In the genomic region with DNA sequence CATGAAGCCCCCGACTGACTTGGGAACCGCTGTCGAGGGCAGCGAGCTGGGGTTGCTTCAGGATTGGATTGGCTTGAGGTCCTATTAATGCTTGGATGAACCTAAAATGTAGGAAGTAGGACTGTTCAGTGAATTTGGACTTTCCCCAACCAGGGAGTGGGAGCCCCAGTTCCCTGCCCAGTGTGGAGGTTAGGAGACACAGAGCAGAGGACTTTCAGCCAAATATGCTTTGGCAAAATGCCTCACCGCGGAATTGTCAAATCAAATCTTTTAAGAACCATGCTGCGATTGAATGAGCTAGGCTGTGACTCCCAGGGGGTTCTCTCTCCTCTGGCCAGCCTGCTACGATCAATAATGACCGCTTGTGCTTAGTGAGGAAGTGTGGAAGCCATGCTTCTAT, we compare ENCODE assay signal across 14 mouse cellular contexts.
DNase-seq lines count a peak whose midpoint lies in the region; ATAC-seq and TF ChIP-seq lines count a peak whose summit lies in the region.
"Had no signal": no experiment of that assay in that cellular context is flagged by ENCODE, and none has a peak within 500 bp of the region (broad histone marks: within the 10 kb centered on the region; RNA-seq: fewer than 3 reads in every experiment).

No protein-coding gene starts in this region.

- no peak for TF ChIP-seq CTCF in lung, adult 2 months (IDR thresholded peaks at IDR 0.05; ENCODE audit: insufficient read depth, low read length)
- TF ChIP-seq CTCF in brain, embryonic 14.5 days (IDR thresholded peaks at IDR 0.05; ENCODE audit: borderline replicate concordance, extremely low read depth, insufficient read depth, insufficient read length): no peak

- no peaks in the 10 kb centered on the region for H3K9me3 ChIP-seq in kidney, embryonic 15.5 days (replicated peaks)
- H3K9me3 ChIP-seq in lung, embryonic 16.5 days (ENCODE audit: control insufficient read depth, low read length): no peaks in the 10 kb centered on the region
- H3K9me3 ChIP-seq: embryonic facial prominence, embryonic 12.5 days; forebrain, embryonic 10.5 days; hindbrain, embryonic 15.5 days had no signal

- no peak for TF ChIP-seq POLR2A in lung, adult 2 months (IDR thresholded peaks at IDR 0.05; ENCODE audit: borderline replicate concordance, extremely low read depth, low read depth, low read length)
- TF ChIP-seq POLR2A in brain, embryonic 14.5 days (IDR thresholded peaks at IDR 0.05; ENCODE audit: borderline replicate concordance, extremely low read depth, insufficient read depth, insufficient read length, poor library complexity, severe bottlenecking): no peak

- H3K27ac ChIP-seq in kidney, embryonic 15.5 days: 0 out of 2 replicates have a peak overlapping the region, but pooled peaks have one; percentile 14
- H3K27ac ChIP-seq in lung, embryonic 16.5 days (ENCODE audit: low read length): no peak overlapping the region
- H3K27ac ChIP-seq: embryonic facial prominence, embryonic 12.5 days; forebrain, embryonic 10.5 days; hindbrain, embryonic 15.5 days had no signal

- no peaks in the 10 kb centered on the region for H3K27me3 ChIP-seq in kidney, embryonic 15.5 days
- no peaks in the 10 kb centered on the region for H3K27me3 ChIP-seq in lung, embryonic 16.5 days (ENCODE audit: control insufficient read depth, insufficient read depth, low read depth, low read length)
- H3K27me3 ChIP-seq: embryonic facial prominence, embryonic 12.5 days; hindbrain, embryonic 15.5 days had no signal

- H3K4me1 ChIP-seq in kidney, embryonic 15.5 days: peaks cover 27% of the 10 kb centered on the region
- H3K4me1 ChIP-seq in lung, embryonic 16.5 days (replicated peaks; ENCODE audit: control insufficient read depth, insufficient read depth, low read length): peaks cover 11% of the 10 kb centered on the region; the same call in 1 of the 2 replicates
- no peaks in the 10 kb centered on the region for H3K4me1 ChIP-seq in lung, adult 2 months (ENCODE audit: control insufficient read depth, insufficient read depth, low read length)
- H3K4me1 ChIP-seq: embryonic facial prominence, embryonic 12.5 days had no signal

- H3K4me2 ChIP-seq in kidney, embryonic 15.5 days: no peak overlapping the region
- no peak overlapping the region for H3K4me2 ChIP-seq in lung, embryonic 16.5 days (ENCODE audit: low read depth, low read length)
- H3K4me2 ChIP-seq: embryonic facial prominence, embryonic 12.5 days; hindbrain, embryonic 15.5 days had no signal

- no peak for ATAC-seq in kidney, embryonic 15.5 days (replicated peaks; ENCODE audit: low FRiP score)
- peak; percentile 31; the same call in 1 of the 2 replicates for ATAC-seq in lung, embryonic 16.5 days (ENCODE audit: low read depth)
- ATAC-seq: activated CD4-positive, CD25-positive, alpha-beta regulatory T cell, adult 4 months had no signal

- H3K36me3 ChIP-seq in kidney, embryonic 15.5 days: no peaks in the 10 kb centered on the region
- no peaks in the 10 kb centered on the region for H3K36me3 ChIP-seq in lung, embryonic 16.5 days (ENCODE audit: control insufficient read depth, insufficient read depth, low read length)
- H3K36me3 ChIP-seq: embryonic facial prominence, embryonic 12.5 days; forebrain, embryonic 10.5 days; hindbrain, embryonic 15.5 days had no signal

- peak; percentile 39 for DNase-seq in adrenal gland, postnatal 10 days
- DNase-seq in adrenal gland, adult 8-10 months: no peak
- DNase-seq in kidney, adult 18-20 months: no peak
- no peak for DNase-seq in lung, adult 2 months
- DNase-seq in brain, embryonic 14.5 days (ENCODE audit: low read depth): peak; percentile 46
- DNase-seq in neural tube, embryonic 10.5 days (ENCODE audit: extremely low spot score, low spot score): no peak
- DNase-seq: right cerebral cortex, postnatal 14 days had no signal

- H3K4me3 ChIP-seq in kidney, embryonic 15.5 days (replicated peaks): no peak overlapping the region
- H3K4me3 ChIP-seq in lung, embryonic 16.5 days (ENCODE audit: low read length): no peak overlapping the region
- no peak overlapping the region for H3K4me3 ChIP-seq in lung, adult 2 months (replicated peaks; ENCODE audit: extremely low read depth, low read depth, low read length)
- H3K4me3 ChIP-seq: embryonic facial prominence, embryonic 12.5 days; forebrain, embryonic 10.5 days; hindbrain, embryonic 15.5 days; myocyte had no signal

- WGBS in kidney, embryonic 15.5 days: 68% methylated on average over 9 of the region's 9 CpGs
- WGBS in lung, embryonic 16.5 days: 59% methylated on average over 9 of the region's 9 CpGs
- 71% methylated on average over 9 of the region's 9 CpGs for WGBS in lung, adult 2 months

- no peak overlapping the region for H3K9ac ChIP-seq in kidney, embryonic 15.5 days
- H3K9ac ChIP-seq in lung, embryonic 16.5 days (ENCODE audit: low read length): no peak overlapping the region
- H3K9ac ChIP-seq: embryonic facial prominence, embryonic 12.5 days; hindbrain, embryonic 15.5 days had no signal

Comparison
In these comparisons a context has a peak if more than half of its experiments do, and no peak if none do; other contexts are left out.
1. DNase-seq: peak in adrenal gland, postnatal 10 days (single experiment) and brain, embryonic 14.5 days (single experiment); none in adrenal gland, adult 8-10 months (single experiment), kidney, adult 18-20 months (single experiment), lung, adult 2 months (single experiment) and neural tube, embryonic 10.5 days (single experiment).